Mouse (Mus musculus) kidney, postnatal 4 days (tissue): ENCODE measurements around the gene Gnat2.

Source experiments
- DNase-seq, 2 experiments: peaks; one replicate each; pipeline ENCODE4 v3.0.0; 2021; ENCODE audit warnings: mixed read lengths in 2 of 2

The Gnat2 gene

GRCm38 (mm10) chr3:108085281-108085720 lies 7.3 kb upstream of the Gnat2 start:
- DNase-seq = peak; percentile 97 to 98

DNA sequence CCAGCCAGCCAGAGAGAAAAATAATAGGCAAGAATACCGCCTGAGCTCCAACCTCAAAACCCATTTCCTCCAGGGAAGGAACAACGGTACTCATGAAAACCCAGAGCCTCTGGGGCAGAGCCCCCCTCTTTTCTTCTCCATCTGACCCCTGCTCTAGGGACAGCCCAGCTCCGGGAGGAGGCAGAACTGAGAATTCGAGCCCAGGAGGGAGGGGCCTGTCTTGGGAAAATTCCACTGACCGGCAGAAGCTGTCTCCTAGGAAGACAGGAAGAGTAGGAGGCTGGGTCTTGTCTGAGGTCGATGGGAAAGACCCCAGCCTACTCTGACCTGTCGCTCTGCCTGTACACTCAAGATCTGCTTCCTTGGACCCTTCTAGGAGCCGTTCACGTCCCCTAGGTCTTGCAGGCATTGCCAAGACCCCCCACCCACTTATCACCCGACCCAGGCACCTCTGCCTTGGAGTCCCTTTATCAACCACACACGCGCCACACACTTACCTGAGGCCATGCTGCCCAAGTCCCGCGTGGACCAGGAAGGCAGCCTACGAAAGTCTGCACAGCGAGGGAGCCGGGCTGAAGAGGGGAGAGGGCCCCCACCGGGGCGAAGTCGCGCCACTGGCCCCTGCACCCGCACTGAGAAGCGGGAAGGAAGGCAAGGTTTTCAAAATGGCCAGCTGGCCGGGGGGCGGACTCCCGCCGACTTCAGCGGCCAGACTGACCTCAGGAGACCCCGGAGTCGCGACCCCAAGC lies 6.7 kb upstream of the Gnat2 start:
- DNase-seq = peak; percentile 84 to 91

- peak; percentile 93 to 94 for DNase-seq
Observed at GRCm38 (mm10) chr3:108086470-108086979, 6.1 kb upstream of the Gnat2 start, which contains the start of gene Ampd2. Ampd2 (minus strand) TSS chr3:108086651.

GRCm38 (mm10) chr3:108087329-108087728 lies 5.3 kb upstream of the Gnat2 start:
- no peak for DNase-seq

DNA sequence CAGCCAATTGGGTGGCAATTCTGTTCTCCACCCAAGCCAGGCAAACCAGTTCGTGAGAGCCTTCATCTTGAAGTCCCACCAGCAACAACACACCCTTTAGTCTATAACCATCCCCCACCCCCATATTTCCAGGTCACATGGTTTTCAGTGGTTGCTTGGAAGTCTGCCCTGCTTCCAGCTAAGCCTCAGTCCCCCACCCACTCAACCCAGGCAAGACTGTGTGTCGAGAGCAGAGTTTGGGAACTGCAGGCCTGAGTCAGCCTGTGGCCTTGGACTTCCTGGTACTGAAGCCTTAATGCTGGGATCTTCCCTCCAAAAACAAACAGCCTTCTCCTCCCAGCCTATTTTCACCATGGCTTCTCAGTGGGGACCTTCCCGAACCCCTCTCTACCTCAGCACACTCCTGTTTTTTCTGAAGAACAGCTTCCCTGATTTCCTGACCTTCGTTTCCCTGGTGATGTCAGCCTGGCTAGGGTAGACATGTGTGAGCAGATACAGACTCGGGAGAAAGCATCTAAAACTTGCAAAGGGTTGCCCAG lies 3.7 kb upstream of the Gnat2 start:
- DNase-seq = peak in 1 of 2 experiments; percentile 25

DNA sequence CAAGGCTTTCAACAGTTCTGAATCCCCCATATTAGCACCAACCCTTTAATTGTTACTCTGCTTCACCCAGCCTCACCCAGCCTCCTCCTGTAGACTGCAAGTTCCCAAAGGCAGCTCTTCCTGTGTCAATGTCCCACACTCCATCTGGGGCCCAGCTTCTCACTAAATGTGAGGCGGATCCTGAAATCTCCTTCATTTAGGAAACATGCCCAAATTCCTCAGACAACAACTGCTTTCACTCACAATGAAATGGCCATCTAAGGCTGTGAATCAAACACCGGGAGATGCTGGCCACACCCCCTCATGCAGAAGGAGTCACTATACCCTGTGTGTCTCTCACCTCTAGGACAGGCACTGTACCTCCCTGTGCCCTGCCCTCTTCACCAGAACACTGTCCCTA lies 2.7 kb upstream of the Gnat2 start:
- peak in 1 of 2 experiments; percentile 25 for DNase-seq

GRCm38 (mm10) chr3:108090561-108090960 lies 2.0 kb upstream of the Gnat2 start:
- DNase-seq = no peak

DNA sequence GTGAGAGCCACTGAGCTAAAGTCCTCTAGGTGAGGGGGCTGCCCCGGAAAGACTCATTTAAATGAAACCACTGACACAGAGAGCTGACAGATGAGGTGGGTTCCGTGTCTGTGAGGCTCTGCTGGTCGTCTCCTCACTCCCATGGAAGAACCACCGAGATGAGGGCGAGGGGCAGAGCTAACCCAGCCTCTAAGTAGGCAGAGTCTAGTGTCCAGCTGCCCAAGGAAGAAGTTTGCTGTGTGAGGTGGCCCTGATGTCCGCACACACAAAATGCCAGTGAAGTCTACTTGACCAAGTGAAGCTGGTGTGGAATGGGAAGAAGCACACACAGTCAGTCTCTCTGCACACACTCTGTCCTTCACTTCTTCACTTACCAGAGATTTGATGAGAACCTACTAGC lies 559 bp upstream of the Gnat2 start:
- DNase-seq = no peak

DNA sequence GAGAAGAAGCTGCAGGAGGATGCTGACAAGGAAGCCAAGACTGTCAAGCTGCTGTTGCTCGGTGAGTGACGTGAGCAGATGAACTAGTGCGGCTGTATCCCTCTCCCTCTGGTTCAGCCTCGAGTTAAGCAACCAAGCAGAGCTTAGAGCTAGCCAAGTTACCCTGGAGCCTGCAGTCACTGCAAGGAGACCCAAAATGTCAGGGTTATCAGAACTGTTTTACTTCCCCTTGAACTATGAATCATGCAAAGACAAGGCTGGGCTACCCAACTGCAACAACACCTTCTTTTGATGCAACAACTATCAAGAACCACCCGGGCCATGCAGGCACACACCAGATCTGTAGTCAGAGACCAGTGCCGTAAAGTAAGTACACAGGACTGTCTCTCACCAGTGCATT lies 717 bp downstream of the Gnat2 start:
- no peak for DNase-seq

GRCm38 (mm10) chr3:108094146-108094545 lies 1.6 kb downstream of the Gnat2 start:
- no peak for DNase-seq

- no peak for DNase-seq
Observed at GRCm38 (mm10) chr3:108094976-108095760, 2.6 kb downstream of the Gnat2 start.

DNA sequence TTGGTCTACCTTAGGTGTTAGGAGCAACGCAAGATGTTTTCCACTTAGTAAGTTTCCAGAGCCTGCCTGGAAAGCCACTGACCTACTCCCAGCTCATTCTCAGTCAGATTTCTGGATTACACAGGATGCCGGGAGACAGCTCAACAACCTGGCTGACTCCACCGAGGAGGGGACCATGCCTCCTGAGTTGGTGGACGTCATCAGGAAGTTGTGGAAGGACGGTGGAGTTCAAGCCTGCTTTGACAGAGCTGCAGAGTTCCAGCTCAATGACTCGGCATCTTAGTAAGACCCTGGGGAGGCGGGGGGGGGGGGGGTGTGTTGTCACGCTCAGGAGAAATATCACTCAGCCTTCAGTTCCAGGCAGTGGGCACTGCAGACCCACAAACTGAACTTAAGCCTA lies 3.6 kb downstream of the Gnat2 start:
- no peak for DNase-seq

DNA sequence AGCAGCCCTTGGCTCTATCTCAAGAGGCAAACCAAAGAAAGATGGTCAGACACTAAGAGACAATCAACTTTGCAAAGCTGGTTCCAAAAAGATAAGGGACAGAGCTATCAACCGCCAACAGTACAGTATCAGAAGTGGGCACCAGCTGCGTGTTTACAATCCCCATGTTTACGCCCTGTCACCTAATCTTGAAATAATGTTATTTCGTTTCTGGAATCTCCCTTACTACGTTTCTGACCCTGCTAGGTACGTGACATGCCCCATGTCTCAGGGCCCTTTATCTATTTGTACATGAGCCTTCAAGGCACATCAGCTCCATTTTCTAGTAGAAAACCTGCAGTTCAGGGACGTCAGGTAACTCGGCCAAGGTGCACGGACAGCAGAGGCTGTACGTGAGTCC lies 4.1 kb downstream of the Gnat2 start:
- no peak for DNase-seq

DNA sequence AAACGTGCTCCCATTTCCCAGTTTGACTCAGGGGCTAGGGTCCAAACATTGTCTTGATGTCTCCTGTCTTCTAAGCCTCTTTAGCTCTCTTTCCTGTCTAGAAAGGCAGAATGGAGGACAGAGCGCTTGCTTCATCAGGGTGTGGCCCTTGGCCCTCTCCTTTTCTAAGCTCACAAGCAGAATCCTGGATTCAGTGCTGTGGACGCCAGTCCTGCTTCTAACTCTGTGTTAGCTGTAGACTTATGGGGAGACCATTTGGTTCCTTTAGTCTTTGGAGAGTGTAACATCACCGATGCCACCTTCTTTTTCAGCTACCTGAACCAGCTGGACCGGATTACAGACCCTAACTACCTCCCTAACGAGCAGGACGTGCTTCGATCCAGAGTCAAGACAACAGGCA lies 5.1 kb downstream of the Gnat2 start:
- DNase-seq = no peak

- no peak for DNase-seq
Observed at GRCm38 (mm10) chr3:108098316-108098715, 5.7 kb downstream of the Gnat2 start.

DNA sequence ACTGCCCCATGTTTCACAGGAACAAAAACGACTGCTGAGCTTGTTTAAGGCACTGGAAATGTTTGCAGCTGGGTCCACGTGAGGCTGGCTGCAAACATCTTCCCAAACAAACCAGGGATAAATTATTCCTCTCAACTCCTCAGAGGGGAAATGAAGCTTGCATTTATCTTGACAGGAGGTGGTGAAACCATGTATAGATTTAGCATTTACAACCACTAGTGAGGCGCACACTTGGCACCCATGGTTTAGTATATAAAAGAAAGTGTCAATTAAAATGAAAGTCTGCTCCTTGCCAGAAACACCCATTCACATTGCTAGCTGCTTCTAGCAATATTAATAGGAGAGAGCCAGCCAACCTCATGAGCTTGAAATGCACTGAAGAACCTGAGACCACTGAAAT lies 9.0 kb downstream of the Gnat2 start:
- no peak for DNase-seq

GRCm38 (mm10) chr3:108102075-108102474 lies 9.5 kb downstream of the Gnat2 start:
- DNase-seq = no peak

DNA sequence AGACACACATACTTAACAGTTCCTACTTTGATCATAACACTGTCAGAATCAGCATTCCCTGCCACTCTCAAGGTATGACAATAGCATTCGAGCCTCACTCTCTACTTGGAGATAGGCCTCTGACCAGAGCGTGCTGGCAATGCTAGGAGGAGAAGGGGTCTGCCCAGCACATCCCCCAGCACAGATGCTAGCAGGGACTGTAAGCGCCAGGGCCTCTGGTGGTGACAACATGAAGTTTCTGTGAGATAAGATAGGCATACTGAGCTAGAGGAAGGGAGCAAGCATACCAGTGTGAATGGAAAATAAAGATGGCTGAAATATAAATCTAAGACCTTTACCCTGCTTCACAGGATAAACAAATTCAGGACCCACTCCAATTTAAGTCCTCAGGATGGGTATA lies 12.7 kb downstream of the Gnat2 start:
- DNase-seq = no peak

DNA sequence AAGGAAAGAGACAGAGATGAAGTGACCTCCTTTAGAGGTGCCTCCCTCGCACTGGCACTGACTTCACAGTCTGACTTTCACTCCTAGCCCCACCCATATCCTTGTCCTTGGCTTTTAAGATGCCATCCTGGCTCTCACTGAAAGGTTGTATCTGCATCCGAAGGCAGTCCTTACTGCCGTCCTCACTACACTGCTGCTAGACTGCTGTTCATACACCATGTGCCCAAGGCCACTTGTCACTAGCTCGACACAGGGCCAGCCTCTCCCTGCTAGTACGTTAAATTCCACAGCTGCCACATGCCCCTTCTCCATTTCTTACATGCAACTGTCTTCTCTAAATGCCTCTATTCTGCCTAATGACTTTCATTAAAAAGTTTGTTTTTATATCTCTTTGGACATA lies 18.7 kb downstream of the Gnat2 start:
- DNase-seq = no peak

DNA sequence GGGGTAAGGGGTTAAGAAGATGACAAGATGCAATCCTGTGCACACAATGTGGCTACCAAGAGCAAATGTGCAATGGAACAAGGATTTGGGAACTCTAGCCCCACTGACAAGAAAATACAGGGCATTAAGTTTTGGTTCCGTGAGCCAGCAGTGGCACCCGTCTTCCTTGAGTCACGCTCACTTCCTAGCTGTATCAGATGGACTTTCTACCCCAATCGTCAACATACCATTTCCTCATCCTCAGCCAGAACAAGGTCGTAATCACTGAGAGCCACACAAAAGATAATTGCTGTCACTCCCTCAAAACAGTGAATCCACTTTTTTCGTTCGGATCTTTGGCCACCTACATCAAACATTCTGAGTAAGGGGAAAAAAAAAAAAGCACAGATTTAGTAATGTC lies 19.7 kb downstream of the Gnat2 start:
- no peak for DNase-seq

DNA sequence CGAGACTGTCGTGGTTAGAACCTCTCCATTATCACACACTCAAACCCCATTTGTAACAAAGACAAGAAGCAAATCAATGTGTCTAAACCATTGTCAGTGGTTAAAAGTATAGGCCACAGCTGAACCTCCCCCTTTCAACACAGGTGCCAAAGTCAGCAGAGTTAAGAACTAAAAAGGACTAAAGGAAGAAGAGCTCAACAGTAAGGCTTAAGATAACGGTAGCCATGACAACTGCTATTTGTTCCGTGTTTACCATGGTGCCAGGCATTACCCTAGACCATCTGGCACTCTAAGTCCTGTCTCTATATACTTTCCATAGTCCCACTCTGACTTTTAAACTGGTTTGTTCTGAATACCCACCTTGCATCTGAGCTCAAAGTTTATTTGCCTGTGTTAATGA lies 20.1 kb downstream of the Gnat2 start:
- no peak for DNase-seq

DNA sequence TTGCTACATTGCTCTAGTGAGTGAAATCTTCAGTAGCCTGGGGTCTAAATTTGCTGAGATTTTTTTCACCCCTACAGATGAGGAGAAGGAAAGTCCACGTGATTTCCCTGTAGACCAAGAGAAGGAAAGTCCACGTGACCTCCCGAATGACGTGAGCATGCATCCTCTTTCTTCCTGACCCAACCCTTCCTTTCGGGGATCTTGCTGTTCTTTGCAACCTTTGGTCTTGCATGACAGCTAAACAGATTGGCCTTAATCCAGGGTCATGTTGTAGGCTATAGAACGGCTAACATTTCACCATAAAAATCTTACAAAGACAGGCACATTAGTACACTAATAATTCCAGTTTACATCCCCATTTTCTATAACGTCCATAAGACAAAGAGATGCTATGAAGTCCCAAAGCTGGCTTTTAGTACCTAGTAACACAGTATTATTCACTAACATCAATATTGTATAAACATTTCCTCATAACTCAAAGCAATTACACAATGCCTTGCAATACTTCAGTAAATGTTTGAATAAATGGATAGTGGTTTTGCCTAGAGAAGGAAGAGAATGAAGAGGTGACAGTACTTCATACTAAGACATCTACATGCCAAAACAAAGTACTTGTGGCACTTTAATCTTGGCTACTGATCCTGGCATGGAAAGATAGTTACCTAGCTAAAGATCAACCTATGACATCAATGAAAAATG lies 21.2 kb downstream of the Gnat2 start:
- no peak for DNase-seq

GRCm38 (mm10) chr3:108117465-108117864 lies 24.9 kb downstream of the Gnat2 start:
- DNase-seq = no peak
